Mouse (Mus musculus) CH12.LX (cell line): ENCODE measurements at regions not wholly inside any gene's neighbourhood (a gene's known extent, or its start where the extent isn't known, plus 50 kb on each side); places are given as distances from the start of the nearest gene placed in this dataset.

ENCODE experiments used
- DNase-seq: peaks from one replicate; pipeline ENCODE4 v3.0.0-alpha.2; 2013; ENCODE audit errors: extremely low read depth
- H3K27ac ChIP-seq: 2 replicates; pipeline ENCODE4 v1.5.1; 2012; ENCODE audit warnings: low read depth, mild to moderate bottlenecking, control low read depth, moderate library complexity; ENCODE audit not compliant: insufficient read depth
- H3K27me3 ChIP-seq: replicated peaks from 2 replicates; pipeline ENCODE3; 2012; ENCODE audit warnings: inconsistent platforms
- H3K36me3 ChIP-seq, 2 experiments: replicated peaks in 1 of 2; 2 replicates each; pipeline versions ENCODE3 to v1.6.1; 2012; ENCODE audit warnings: inconsistent platforms in 1 of 2, low read length in 1 of 2, mild to moderate bottlenecking in 1 of 2, mixed read lengths in 1 of 2, moderate library complexity in 1 of 2; ENCODE audit not compliant: control insufficient read depth in 1 of 2, insufficient read depth in 1 of 2
- H3K4me1 ChIP-seq, 2 experiments: 2 replicates each; pipeline ENCODE4 v1.6.1; 2012; ENCODE audit warnings: inconsistent platforms in 1 of 2, moderate library complexity in 1 of 2; ENCODE audit not compliant: insufficient read depth in 2 of 2, control insufficient read depth in 1 of 2
- H3K4me2 ChIP-seq: 2 replicates; pipeline ENCODE4 v1.6.1; 2012; ENCODE audit warnings: low read depth, mild to moderate bottlenecking, control low read depth; ENCODE audit not compliant: poor library complexity, insufficient read depth, severe bottlenecking
- H3K4me3 ChIP-seq, 3 experiments: fragments of 150-350 bp in 1 of 3; sonication (generic) in 1 of 3; replicated peaks in 1 of 3; 2 replicates each; pipeline versions ENCODE3 to v1.5.1; 2011 to 2012; ENCODE audit warnings: low read depth in 2 of 3, low read length in 2 of 3, mild to moderate bottlenecking in 2 of 3, moderate library complexity in 2 of 3, control low read depth in 1 of 3, improper control_type of control experiment in 1 of 3, inconsistent platforms in 1 of 3, mixed read lengths in 1 of 3; ENCODE audit not compliant: poor library complexity in 1 of 3
- H3K79me2 ChIP-seq: replicated peaks from 2 replicates; pipeline ENCODE4 v1.6.1; 2012; ENCODE audit warnings: mild to moderate bottlenecking, moderate library complexity; ENCODE audit not compliant: control insufficient read depth, poor library complexity, insufficient read depth, severe bottlenecking; ENCODE audit errors: extremely low read depth
- H3K9ac ChIP-seq: 2 replicates; pipeline ENCODE4 v1.6.1; 2012; ENCODE audit warnings: low read depth, mild to moderate bottlenecking, control low read depth, moderate library complexity; ENCODE audit not compliant: insufficient read depth
- H3K9me3 ChIP-seq: replicated peaks from 2 replicates; pipeline ENCODE3; 2012; ENCODE audit warnings: low read length, inconsistent platforms, mixed read lengths
- CTCF ChIP-seq, 2 experiments: IDR thresholded peaks in 1 of 2; conservative IDR thresholded peaks in 1 of 2; 2 replicates each; pipeline ENCODE4 v1.5.1; 2011 to 2012; ENCODE audit warnings: low read depth in 2 of 2, low read length in 2 of 2, improper control_type of control experiment in 1 of 2, inconsistent platforms in 1 of 2, mild to moderate bottlenecking in 1 of 2, moderate library complexity in 1 of 2
- E2F4 ChIP-seq: IDR thresholded peaks from 2 replicates; pipeline ENCODE4 v1.6.1; 2011; ENCODE audit warnings: low read depth, low read length, improper control_type of control experiment; ENCODE audit not compliant: insufficient replicate concordance
- ELF1 ChIP-seq: IDR thresholded peaks from 2 replicates; pipeline ENCODE4 v1.6.1; 2014; ENCODE audit warnings: low read depth, mild to moderate bottlenecking, inconsistent platforms, low read length, improper control_type of control experiment
- EP300 ChIP-seq: IDR thresholded peaks from 2 replicates; pipeline ENCODE4 v1.6.1; 2011; ENCODE audit warnings: low read length, improper control_type of control experiment
- ETS1 ChIP-seq: conservative IDR thresholded peaks from 2 replicates; pipeline ENCODE4 v1.6.1; 2012; ENCODE audit warnings: low read depth, mild to moderate bottlenecking, inconsistent platforms, low read length, improper control_type of control experiment, moderate library complexity
- HCFC1 ChIP-seq: IDR thresholded peaks from 2 replicates; pipeline ENCODE4 v1.6.1; 2012; ENCODE audit warnings: low read depth, mild to moderate bottlenecking, inconsistent platforms, low read length, improper control_type of control experiment
- JUN ChIP-seq: IDR thresholded peaks from 2 replicates; pipeline ENCODE4 v1.6.1; 2011; ENCODE audit warnings: low read depth, mild to moderate bottlenecking, low read length, improper control_type of control experiment, moderate library complexity; ENCODE audit not compliant: insufficient read depth
- JUND ChIP-seq: conservative IDR thresholded peaks from 2 replicates; pipeline ENCODE4 v1.6.1; 2011; ENCODE audit warnings: low read depth, low read length, improper control_type of control experiment
- KAT2A ChIP-seq: IDR thresholded peaks from 2 replicates; pipeline ENCODE4 v1.6.1; 2012; ENCODE audit warnings: low read length, improper control_type of control experiment, inconsistent platforms; ENCODE audit not compliant: insufficient replicate concordance
- MAFK ChIP-seq: IDR thresholded peaks from 2 replicates; pipeline ENCODE4 v1.6.1; 2011; ENCODE audit warnings: low read length, improper control_type of control experiment; ENCODE audit not compliant: insufficient replicate concordance
- NELFE ChIP-seq: IDR thresholded peaks from 2 replicates; pipeline ENCODE4 v1.6.1; 2011; ENCODE audit warnings: low read depth, low read length, improper control_type of control experiment
- RCOR1 ChIP-seq: conservative IDR thresholded peaks from 2 replicates; pipeline ENCODE4 v1.6.1; 2012; ENCODE audit warnings: low read depth, mild to moderate bottlenecking, inconsistent platforms, low read length, improper control_type of control experiment
- SIN3A ChIP-seq: IDR thresholded peaks from 2 replicates; pipeline ENCODE4 v1.6.1; 2012; ENCODE audit warnings: low read length, improper control_type of control experiment, inconsistent platforms
- TCF12 ChIP-seq: IDR thresholded peaks from 2 replicates; pipeline ENCODE4 v1.6.1; 2014; ENCODE audit warnings: low read depth, mild to moderate bottlenecking, inconsistent platforms, low read length, improper control_type of control experiment
- UBTF ChIP-seq: IDR thresholded peaks from 2 replicates; pipeline ENCODE4 v1.6.1; 2012; ENCODE audit warnings: low read depth, mild to moderate bottlenecking, inconsistent platforms, low read length, improper control_type of control experiment, moderate library complexity
- USF1 ChIP-seq: IDR thresholded peaks from 2 replicates; pipeline ENCODE4 v1.6.1; 2014; ENCODE audit warnings: low read depth, mild to moderate bottlenecking, inconsistent platforms, low read length, improper control_type of control experiment
- ZKSCAN1 ChIP-seq: IDR thresholded peaks from 2 replicates; pipeline ENCODE4 v1.6.1; 2012; ENCODE audit warnings: low read depth, inconsistent platforms, low read length, improper control_type of control experiment, borderline replicate concordance
- ZNF384 ChIP-seq: IDR thresholded peaks from 2 replicates; pipeline ENCODE4 v1.6.1; 2012; ENCODE audit warnings: low read depth, low read length, improper control_type of control experiment, inconsistent platforms
- dilution Hi-C: fragments of 300-500 bp; cut with MboI; formaldehyde crosslinking; loops from 2 replicates; pipeline ENCODE4 v1.14.3; 2020; ENCODE audit warnings: low sequenced_read_pairs; ENCODE audit not compliant: extremely low pct_unique_long_range_greater_than_20kb, extremely low pct_ligation_motif_present
- in situ Hi-C: fragments of 300-500 bp; cut with MboI; formaldehyde crosslinking; loops from 3 replicates; pipeline ENCODE4 v1.14.3; 2019; ENCODE audit warnings: low sequenced_read_pairs, low pct_ligation_motif_present, low pct_unique_long_range_greater_than_20kb, mixed read lengths

DNA sequence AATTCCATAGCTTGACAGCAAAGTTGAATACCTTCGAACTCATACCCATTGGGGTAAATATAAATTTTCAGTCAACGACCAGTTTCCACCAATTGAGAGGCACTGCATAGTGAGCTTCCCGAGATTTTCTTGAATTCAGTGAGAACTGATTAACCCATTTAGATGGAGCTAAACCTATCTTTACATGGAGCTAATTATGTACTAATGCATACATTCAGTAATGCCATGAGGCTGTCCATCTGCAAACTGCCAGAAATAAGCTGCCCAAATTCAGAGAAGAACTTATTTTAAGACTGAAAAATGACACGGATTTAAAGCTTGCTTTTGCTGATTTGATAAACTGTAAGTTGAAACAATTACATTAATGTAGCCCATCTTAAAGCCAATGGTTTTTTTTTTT is 208.9 kb downstream of the Anxa1 start:
- Histone ChIP-seq H3K79me2 (no peaks in the 10 kb centered on the region), H3K36me3 (no peaks in the 10 kb centered on the region), H3K4me1 (no peaks in the 10 kb centered on the region), H3K9me3 (no peaks in the 10 kb centered on the region), H3K4me3 (no peak overlapping the region), H3K27ac (no peak overlapping the region), H3K9ac (no peak overlapping the region), H3K4me2 (no peak overlapping the region), H3K27me3 (no peaks in the 10 kb centered on the region)
- no peak for TF ChIP-seq CTCF (conservative IDR thresholded peaks at IDR 0.05 in 1 of 2, IDR thresholded peaks at IDR 0.05 in 1 of 2; ENCODE audit: low read depth in 2 of 2, low read length in 2 of 2)
- TF ChIP-seq KAT2A = no peak
- TF ChIP-seq HCFC1 = no peak
- no peak for TF ChIP-seq TCF12
- TF ChIP-seq EP300 = no peak
- TF ChIP-seq ETS1 = no peak
- no peak for TF ChIP-seq ZNF384
- DNase-seq = no peak
- in situ Hi-C loops = no loop called here
- dilution Hi-C loops = no loop called here

DNA sequence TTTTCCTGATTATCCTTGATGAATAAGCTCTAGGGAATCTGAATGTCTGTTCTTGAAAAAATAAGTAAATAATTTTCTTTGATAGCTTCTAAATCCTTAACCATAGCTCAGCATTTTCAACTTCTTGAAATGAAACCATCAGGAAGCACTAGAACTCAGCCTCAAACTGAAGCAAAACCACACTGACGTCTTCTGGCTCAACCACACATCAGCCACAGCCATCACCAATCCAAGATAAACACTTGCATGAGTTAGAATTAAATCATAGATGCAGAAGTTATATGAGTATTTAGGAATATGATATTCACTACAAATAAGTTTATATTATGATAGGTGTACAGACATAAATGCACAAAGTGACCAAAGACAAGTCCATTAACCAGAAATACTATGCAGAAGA is 229.2 kb downstream of the Anxa1 start:
- no peaks in the 10 kb centered on the region for H3K27me3 ChIP-seq
- H3K27ac ChIP-seq = no peak overlapping the region
- in situ Hi-C loops = no loop called here
- no peak for TF ChIP-seq MAFK
- TF ChIP-seq ELF1 = no peak
- no peak for TF ChIP-seq UBTF
- no peak for TF ChIP-seq JUN
- TF ChIP-seq TCF12 = no peak
- no peak for TF ChIP-seq RCOR1
- no peak for TF ChIP-seq HCFC1
- no peak for TF ChIP-seq ZKSCAN1
- TF ChIP-seq NELFE = no peak
- TF ChIP-seq JUND = no peak
- TF ChIP-seq USF1 = no peak
- no peak for TF ChIP-seq CTCF (conservative IDR thresholded peaks at IDR 0.05 in 1 of 2, IDR thresholded peaks at IDR 0.05 in 1 of 2; ENCODE audit: low read depth in 2 of 2, low read length in 2 of 2)
- no peak for TF ChIP-seq E2F4
- TF ChIP-seq SIN3A = no peak
- no peak overlapping the region for H3K4me3 ChIP-seq
- no peaks in the 10 kb centered on the region for H3K36me3 ChIP-seq
- H3K9ac ChIP-seq = no peak overlapping the region
- H3K79me2 ChIP-seq = no peaks in the 10 kb centered on the region
- no peaks in the 10 kb centered on the region for H3K9me3 ChIP-seq
- no peak for DNase-seq
- no peak overlapping the region for H3K4me2 ChIP-seq
- dilution Hi-C loops = no loop called here
- H3K4me1 ChIP-seq = peaks cover 0 to 4% of the 10 kb centered on the region in 2 experiments; a peak in 1 of 4 replicates
